Mouse (Mus musculus): ENCODE measurements around the gene Cd9. TPM values are rescaled to one million over a fixed set of nuclear protein-coding genes. Genes with fewer than 3 reads are reported as not detected.
"Not testable (repeated sequence)": the region's sequence is repeated elsewhere in the genome, so short reads cannot be mapped to it uniquely, and the experiment has no call there.

Cd9 gene
- polyA plus RNA-seq, 1 experiment = 164 TPM

- DNase-seq (ENCODE audit: low read depth, low spot score) = no peak
- WGBS = 73% methylated on average over 3 of the region's 3 CpGs
These were observed 10.2 kb upstream of the Cd9 start for GRCm38 (mm10) chr6:125504622-125505355.

- no peak for DNase-seq (ENCODE audit: low read depth, low spot score)
- WGBS = 95% methylated on average over 11 of the region's 11 CpGs
These were observed 8.7 kb upstream of the Cd9 start for GRCm38 (mm10) chr6:125503186-125503802.

DNA sequence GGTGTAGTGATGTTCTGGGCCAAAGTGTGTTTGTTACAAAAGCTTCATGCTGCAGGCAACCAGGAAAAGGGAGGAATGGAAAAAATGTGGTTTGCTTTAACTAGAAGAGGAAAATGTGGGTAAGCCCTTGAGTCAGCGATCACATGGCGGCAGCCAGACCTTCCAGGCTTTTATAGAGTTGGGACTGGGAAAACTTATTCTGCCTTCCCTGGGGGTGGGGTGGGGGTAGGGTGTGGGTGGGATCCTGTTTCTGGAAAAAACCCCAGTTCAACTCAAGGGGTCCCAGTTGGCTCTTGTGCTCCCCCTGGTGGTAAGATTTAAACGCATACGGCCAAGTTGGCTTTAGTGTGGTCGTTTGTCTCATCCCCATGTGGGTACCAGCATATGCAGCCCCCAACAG, 3.5 kb upstream of the Cd9 start:
- 47% methylated on average over 5 of the region's 5 CpGs for WGBS
- DNase-seq (ENCODE audit: low read depth, low spot score) = no peak

- 93% methylated on average over 12 of the region's 12 CpGs for WGBS
- DNase-seq (ENCODE audit: low read depth, low spot score) = no peak
These were observed 1.8 kb upstream of the Cd9 start for GRCm38 (mm10) chr6:125496417-125496816.

DNA sequence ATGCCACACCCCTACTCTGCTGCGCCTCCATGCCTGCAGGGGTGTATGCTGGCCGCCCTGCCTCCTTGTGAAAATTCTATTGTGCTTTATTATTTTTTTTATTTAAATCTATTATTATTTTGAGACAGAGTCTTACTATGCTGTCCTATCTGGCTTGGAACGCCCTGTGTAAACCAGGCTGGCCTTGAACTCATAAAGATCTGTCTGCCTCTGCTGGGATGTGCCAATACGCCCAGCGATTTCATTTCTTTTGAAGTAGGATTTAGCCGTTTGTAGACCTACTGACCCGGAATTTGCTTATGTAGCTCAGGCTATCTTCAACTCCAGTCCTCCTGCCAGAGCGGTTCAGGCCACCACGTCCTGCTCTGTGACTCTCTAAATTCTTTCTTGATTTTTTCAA, 770 bp upstream of the Cd9 start:
- no peak for DNase-seq (ENCODE audit: low read depth, low spot score)
- WGBS = 42% methylated on average over 9 of the region's 9 CpGs

DNA sequence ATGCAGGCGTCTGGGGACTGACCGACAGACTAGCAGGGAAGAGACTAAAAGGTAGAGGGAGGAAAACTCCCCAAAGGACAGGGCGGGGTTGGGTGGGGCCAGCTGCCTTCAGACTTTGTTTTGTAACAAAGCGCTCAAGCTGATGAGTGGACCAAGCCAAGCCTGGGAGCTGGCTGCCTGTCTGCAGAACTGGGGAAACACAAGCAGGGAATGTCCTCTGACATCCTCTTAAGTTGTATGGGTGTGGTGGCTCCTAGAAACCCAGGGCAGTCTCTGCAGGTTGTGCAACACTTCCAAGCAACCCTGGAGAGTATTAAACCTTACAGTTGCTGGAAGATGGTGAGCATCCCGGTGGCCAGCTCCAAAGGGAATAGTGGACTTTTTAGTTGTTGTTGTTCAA, 1.4 kb downstream of the Cd9 start:
- no peak for DNase-seq (ENCODE audit: low read depth, low spot score)
- WGBS = 11% methylated on average over 5 of the region's 5 CpGs

DNA sequence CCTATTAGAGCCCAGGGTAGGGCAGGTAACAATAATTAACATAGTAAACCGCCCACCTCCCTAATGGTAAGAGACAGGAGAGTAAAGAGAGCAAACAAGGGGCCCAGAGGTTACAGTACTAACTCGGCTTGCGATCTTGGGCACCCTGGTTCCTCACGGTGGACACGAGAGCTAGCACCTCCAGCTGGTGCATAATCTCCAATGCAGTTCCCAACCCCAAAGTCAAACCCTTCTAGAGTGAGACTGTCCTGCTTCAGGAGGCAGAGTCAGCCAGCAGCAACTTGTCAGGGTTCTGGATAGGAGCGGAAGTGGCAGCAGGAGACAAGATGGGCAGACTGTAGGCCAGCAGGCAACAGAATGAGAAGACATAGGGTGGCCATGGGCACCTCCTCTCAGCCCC, 1.9 kb downstream of the Cd9 start:
- DNase-seq (ENCODE audit: low read depth, low spot score) = no peak
- 27% methylated on average over 6 of the region's 6 CpGs for WGBS

GRCm38 (mm10) chr6:125492033-125492432, 2.6 kb downstream of the Cd9 start:
- WGBS = 46% methylated on average over 9 of the region's 9 CpGs
- DNase-seq (ENCODE audit: low read depth, low spot score) = no peak

DNA sequence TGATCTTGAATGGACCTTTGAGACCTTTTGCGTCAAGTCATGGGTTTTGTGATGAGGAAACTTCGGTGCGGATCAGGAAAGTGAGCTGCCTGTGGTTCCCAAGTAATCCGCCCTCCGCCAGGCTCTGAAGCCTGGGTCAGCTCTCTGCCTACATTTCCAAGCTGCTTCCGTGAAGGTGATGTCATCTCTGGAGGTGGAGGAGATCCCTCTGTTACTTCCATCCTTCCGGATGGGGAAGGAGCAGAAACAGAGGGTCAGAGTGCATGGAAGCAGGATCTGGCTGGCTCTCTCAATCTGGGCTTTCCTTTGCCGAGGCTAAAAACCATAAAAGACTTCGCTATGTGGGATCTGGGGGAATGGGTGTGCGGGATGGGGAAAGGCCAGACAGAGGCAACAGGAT, 3.2 kb downstream of the Cd9 start:
- DNase-seq (ENCODE audit: low read depth, low spot score) = no peak
- WGBS = 57% methylated on average over 10 of the region's 10 CpGs

- DNase-seq (ENCODE audit: low read depth, low spot score) = no peak
- WGBS = 64% methylated on average over 11 of the region's 11 CpGs
These were observed 4.6 kb downstream of the Cd9 start for GRCm38 (mm10) chr6:125489881-125490559.

DNA sequence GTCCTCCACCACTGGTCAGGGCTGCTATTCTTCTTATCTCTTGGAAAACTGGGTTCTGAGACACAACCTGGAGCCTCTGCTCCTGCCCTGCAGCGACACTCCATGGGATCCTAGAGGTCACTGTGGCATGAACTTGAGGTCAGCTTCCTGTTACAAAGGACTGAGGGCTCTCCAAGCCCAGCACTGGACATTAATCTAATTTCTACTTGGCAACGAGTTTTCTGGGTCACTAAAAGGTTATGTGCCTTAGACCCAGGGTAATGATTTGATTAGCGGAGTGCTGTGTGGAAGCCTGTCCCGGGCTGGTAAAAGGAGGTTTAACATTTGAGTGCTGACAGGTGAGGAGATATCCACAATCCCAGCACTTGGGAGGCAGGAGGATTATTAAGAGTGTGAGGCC, 9.0 kb downstream of the Cd9 start:
- no peak for DNase-seq (ENCODE audit: low read depth, low spot score)
- 72% methylated on average over 4 of the region's 4 CpGs for WGBS

- WGBS = 91% methylated on average over 2 of the region's 2 CpGs
- no peak for DNase-seq (ENCODE audit: low read depth, low spot score)
These were observed 9.9 kb downstream of the Cd9 start for GRCm38 (mm10) chr6:125484721-125485120.

- DNase-seq (ENCODE audit: low read depth, low spot score) = not testable (repeated sequence)
- 89% methylated on average over 10 of the region's 10 CpGs for WGBS
These were observed 10.3 kb downstream of the Cd9 start for GRCm38 (mm10) chr6:125484313-125484660.

GRCm38 (mm10) chr6:125483515-125484312, 10.9 kb downstream of the Cd9 start:
- WGBS = 59% methylated on average over 12 of the region's 12 CpGs
- no peak for DNase-seq (ENCODE audit: low read depth, low spot score)

GRCm38 (mm10) chr6:125482427-125482831, 12.2 kb downstream of the Cd9 start:
- no peak for DNase-seq (ENCODE audit: low read depth, low spot score)
- WGBS = 35% methylated on average over 5 of the region's 5 CpGs

DNA sequence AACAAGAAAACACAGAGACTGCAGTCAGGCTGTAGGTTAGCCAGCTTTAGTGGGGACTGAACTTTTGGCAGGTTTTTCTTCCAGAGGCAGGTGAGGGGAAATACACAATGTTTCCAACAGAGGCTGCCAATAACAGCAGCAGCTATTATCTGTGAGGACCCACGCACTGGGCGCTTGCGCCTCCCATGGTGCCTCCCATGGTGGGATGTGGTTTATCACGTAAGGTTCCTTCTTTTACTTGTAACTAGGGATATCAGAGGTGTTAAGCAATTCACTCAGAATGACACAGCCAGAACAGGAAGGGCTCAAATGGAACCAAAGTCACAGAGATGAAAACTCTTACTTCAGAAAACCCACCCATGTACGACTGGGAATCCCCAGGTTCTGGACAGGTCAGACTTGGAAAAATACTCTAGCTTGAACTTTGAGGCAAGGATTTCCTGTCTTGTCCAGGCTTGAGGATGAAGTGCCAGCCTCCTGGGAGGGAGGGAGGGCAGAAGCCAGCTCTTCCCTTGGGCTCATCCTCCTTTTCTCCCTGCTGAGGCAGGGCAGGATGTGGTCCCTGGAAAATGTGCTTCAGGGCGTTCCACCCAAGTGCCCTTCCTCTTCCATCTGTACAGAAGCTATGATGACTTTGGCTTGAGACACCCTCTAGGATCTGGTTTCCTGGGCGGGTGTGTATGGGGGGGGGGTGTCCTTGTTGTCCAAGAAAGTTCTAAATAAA, 12.8 kb downstream of the Cd9 start:
- no peak for DNase-seq (ENCODE audit: low read depth, low spot score)
- 57% methylated on average over 7 of the region's 7 CpGs for WGBS

DNA sequence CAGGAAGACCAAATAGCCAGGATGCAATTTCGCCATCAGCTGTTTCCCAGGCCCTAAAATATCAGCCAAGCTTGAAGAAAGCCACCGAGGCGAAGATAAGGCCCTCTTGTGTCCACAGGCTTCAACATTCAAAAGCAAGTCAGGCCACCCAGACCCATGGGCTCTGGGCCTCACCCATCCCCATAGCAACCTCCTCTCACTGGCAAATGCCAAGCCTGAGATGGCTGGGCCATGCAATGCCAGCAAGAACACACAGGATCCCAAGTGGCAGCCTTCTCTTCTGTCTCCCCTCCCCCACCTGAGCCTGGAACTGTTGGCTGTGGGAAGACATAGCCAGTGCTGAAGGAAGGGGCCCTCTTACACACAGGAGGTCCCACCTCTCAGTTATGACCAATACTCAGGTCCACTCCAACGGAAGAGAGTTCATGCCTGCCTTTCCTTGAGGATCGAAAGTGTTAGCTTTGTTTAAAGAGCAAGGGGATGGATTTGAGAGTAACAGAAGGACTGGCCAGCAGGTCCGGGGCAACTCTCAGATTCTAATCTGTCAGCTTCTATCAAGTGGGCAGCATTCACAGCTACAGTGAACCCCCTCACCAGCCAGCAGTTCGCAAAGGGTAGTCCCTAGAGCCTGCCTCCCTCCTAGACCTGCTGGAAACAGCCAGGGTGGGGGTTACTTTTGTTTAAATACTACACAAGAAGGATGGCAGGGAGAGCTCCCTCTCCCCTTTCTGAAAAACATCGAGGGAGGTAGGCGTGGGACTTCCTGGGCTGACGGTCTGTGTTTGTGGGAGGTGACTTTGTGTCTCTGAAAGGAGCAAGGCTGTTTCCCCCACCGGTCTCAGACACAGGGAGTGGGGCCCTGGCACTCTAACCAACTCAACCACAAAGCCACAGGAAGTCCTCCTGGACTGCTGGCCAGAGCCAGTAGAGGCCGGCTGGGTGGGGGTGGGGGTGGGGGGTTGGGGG, 13.9 kb downstream of the Cd9 start:
- no peak for DNase-seq (ENCODE audit: low read depth, low spot score)
- WGBS = 41% methylated on average over 12 of the region's 12 CpGs

DNA sequence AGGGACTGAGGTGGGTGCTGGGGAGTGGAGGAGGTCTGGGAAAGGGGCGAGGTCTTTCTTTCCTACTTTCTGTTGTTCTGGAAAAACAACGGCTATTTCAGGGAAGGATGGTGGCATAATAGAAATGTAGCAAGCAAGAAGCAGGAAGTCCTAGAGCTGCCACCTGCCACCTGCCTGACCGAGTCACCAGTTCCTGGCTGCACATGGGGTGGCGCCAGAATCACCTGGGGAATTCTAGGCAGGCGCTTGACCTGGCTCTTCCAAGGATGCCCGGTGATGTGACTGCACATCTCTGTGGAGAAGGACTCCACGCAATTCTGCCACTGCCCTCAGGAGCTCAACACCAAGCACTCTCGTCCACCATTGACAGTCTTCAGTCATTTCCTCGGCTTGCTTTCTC, 15.2 kb downstream of the Cd9 start:
- DNase-seq (ENCODE audit: low read depth, low spot score) = no peak
- 39% methylated on average over 9 of the region's 9 CpGs for WGBS

All from large intestine, adult 2 months (tissue).